Mouse (Mus musculus) gastrocnemius, postnatal 36 days (tissue): ENCODE measurements at regions not wholly inside any gene's neighbourhood (a gene's known extent, or its start where the extent isn't known, plus 50 kb on each side); places are given as distances from the start of the nearest gene placed in this dataset.
A peak's percentile ranks its signal among the peaks of the same experiment; 100 is the strongest.

Source experiments
- DNase-seq, 2 experiments: peaks; one replicate each; pipeline ENCODE4 v3.0.0; 2022
- intact Hi-C: fragments of 180-260 bp; cut with DNase I; formaldehyde crosslinking; loops from one replicate; pipeline ENCODE4 v1.15.1; 2025

DNA sequence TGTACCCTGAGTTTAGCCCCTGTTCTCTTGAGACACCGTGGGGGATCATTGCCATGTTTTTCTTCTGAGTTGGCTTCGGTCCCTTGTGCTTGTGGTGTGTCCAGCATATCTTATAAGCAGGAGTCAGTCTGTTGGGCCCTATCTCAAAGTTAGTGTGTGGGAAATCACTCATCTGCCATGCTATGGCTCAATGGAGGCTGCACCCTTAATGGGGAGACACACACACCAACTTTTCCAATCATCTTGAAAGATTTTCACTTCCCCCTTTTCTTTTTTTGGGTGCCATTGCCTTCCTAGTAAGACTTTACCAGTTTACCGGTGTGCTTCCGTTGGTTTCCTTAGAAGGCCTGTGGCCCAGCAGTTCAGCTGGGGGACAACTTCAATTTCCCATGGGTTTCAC lies 130.6 kb upstream of the Ado start:
- DNase-seq = no peak
- intact Hi-C loops = no loop called here

DNA sequence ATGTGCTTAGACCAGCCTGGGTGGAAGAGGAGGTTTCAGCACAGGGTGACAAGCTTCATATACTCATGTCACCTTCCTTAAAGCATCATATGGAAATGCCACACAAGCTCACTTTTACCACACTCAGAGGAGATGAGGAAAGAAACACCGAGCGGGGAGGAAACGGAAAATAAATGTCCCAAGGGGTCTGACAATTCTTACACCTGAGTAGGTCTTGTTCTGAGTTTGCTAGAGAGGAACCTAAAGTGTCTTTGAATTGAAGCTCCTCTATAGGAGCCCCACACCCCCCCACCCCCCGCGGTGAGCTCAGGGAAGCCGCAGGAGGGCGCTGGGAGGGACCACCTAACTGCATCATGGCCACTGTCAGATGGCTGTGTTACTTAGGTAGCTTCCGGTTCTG lies 124.7 kb upstream of the Ado start:
- DNase-seq = no peak
- intact Hi-C loops = no loop called here

DNA sequence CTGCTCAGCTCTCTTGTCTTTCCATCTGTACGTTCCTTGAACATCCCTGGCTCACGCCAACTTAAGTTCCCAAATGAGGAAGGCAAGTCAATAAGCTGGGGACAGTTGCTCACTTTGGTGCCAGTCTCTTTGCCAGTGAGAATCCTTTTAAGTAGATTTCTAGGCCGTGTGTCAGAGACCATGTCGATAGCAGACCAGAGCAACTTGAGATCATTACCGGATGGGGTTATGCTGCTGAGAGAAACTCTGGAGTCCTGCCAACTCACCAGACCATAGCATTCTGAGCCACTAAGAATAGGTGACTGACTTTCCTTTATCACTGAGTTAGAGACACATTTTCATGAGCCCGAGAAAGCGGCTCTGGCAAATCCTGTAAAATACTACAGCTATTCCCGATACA lies 123.5 kb upstream of the Ado start:
- intact Hi-C loops = no loop called here
- no peak for DNase-seq

- intact Hi-C loops = no loop called here
- no peak for DNase-seq
Measured at GRCm38 (mm10) chr10:67669066-67669465, 120.3 kb upstream of the Ado start.

GRCm38 (mm10) chr10:67663028-67663427 lies 114.3 kb upstream of the Ado start:
- intact Hi-C loops = no loop called here
- DNase-seq = no peak

- intact Hi-C loops = no loop called here
- no peak for DNase-seq
Measured at GRCm38 (mm10) chr10:67661666-67662065, 112.9 kb upstream of the Ado start.

DNA sequence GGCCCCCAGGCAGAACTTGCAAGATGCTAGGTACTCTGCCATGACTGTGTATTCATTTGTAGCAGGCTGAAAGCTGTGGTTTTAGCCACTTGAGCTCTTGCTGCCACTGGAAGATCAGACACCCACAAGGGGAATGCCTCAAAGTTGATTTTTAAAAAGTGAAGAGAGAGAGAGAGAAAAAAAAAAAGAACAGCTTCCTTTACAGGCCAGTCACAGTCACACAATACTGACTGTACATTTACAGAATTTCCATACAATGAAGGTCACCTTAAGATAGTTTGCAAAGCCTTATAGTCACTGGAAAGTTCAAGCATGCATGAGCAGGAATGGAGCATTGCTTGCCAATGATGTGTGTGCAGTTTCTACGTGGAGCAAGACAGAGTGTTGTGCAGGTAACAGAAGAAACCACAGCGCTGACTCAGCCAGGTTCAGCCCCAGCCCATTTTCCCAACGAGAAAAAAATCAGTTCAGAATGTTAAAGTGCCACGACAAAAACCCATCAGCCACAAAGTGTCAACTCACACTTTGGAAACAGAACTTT lies 109.3 kb upstream of the Ado start:
- DNase-seq = no peak
- intact Hi-C loops = no loop called here

- no peak for DNase-seq
- intact Hi-C loops = no loop called here
Measured at GRCm38 (mm10) chr10:67657305-67657704, 108.5 kb upstream of the Ado start.

GRCm38 (mm10) chr10:67654518-67654917 lies 105.8 kb upstream of the Ado start:
- intact Hi-C loops = no loop called here
- no peak for DNase-seq

DNA sequence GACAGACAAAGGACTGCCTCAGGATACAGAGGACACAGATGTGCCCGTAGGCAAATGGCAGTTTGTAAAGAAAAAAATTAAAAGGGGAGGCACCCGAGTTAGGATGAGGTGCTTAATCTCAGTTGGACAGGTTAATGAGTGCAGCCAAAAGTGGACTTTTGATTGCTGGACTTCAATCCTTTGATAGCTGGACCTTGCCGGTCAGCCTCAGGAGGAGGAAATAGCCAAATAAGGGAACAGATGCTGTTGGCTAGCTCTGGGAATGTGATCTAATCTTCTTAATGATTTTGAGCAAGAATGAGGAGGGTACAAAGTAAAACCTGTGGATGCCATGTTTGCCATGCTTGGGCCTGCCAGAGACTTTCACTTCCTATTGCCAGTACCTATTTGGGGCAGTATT lies 103.5 kb upstream of the Ado start:
- no peak for DNase-seq
- intact Hi-C loops = no loop called here

- DNase-seq = no peak
- intact Hi-C loops = no loop called here
Measured at GRCm38 (mm10) chr10:67651386-67651785, 102.6 kb upstream of the Ado start.

- intact Hi-C loops = no loop called here
- DNase-seq = peak in 1 of 2 experiments; percentile 6
Measured at GRCm38 (mm10) chr10:67647777-67648727, 99.3 kb upstream of the Ado start.

DNA sequence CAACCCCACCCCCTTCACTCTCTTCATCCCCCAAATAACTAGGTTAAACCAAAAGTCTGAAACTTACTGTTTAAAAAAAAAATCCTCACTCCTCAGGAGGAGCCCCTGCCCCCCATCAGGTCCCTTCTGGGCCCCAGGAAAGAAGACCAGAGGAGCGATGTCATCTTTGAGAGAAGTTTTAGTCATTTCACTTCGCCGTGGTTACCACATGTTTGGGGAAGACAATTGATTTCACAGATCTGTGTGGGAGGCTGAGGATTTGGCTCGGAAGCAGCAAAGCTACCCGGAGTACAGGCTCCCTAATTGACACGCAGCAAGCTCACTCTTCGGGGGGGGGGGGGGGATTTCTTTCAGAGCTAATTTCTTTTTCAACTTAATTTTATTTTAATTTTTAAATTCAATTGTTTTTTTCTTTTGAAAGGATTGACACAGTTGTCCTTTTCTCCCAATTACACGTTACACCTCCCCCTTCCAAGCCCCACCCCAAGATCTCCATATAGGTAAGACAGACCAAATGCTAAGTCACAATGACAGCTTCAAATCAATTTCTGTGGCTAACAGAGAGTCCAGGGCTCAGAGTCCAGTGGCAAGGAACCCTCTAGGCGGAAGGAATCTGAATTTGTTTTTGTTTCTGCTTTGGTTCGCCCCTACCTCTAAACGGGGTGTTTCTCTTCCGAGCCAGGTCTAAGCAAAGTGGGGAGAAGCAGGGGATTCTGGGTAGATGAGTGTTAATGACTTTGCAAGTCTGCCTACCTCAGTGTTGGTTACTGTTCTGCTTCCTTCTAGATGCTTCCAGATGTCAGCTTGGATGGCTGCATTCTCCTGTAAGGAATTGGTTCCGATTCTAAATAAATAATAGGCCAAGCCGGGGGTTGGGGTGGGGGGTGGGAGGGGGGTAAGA lies 98.2 kb upstream of the Ado start:
- no peak for DNase-seq
- intact Hi-C loops = no loop called here

GRCm38 (mm10) chr10:67645821-67646220 lies 97.1 kb upstream of the Ado start:
- intact Hi-C loops = no loop called here
- no peak for DNase-seq

DNA sequence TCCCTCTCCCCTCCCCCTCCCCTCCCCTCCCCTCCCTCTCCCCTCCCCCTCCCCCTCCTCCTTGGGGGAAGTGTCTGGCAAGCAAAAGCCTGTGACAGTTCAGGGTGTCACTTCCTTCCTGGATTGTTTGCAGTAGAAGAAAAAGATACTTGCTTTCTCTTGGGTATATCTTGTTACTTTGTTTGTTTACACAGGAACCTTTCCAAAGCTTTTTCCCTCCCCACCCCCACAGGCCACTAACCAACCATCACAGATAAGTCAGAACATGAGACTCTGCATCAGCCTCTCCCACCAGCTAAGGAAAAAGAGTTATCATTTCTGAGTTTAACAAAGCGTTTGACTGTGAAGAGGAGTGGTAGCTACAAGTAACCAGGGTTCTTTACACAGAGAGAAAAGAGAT lies 95.5 kb upstream of the Ado start:
- intact Hi-C loops = no loop called here
- DNase-seq = peak in 1 of 2 experiments; percentile 8

- DNase-seq = no peak
- intact Hi-C loops = no loop called here
Measured at GRCm38 (mm10) chr10:67643685-67644084, 94.9 kb upstream of the Ado start.

GRCm38 (mm10) chr10:67637339-67637738 lies 88.6 kb upstream of the Ado start:
- no peak for DNase-seq
- intact Hi-C loops = no loop called here

DNA sequence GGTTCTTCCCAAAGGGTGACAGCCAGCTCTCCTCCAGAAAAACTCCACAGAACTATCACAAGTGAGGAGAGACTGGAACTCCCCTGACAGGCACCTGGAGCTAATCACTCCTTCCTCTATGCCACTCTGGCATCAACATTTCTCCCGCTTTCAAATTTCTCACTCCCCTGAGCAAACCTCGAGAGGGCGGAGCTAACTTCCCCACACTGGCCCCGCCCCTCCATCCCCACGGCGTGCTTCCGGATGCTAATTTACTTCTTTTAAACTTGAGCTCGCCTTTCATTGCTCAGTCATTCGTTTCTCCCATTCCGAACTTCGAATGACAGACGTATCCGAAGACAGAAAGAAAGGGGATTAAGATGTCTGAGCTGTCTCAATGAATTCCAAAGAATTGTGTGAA lies 87.8 kb upstream of the Ado start:
- intact Hi-C loops = no loop called here
- DNase-seq = peak in 1 of 2 experiments; percentile 9

GRCm38 (mm10) chr10:67634795-67635194 lies 86.0 kb upstream of the Ado start:
- intact Hi-C loops = no loop called here
- DNase-seq = no peak

- intact Hi-C loops = no loop called here
- no peak for DNase-seq
Measured at GRCm38 (mm10) chr10:67633063-67633462, 84.3 kb upstream of the Ado start.

GRCm38 (mm10) chr10:67623338-67623737 lies 74.6 kb upstream of the Ado start:
- intact Hi-C loops = no loop called here
- no peak for DNase-seq
